Mouse (Mus musculus) gastrocnemius, adult 18-20 months (tissue): ENCODE results near the gene Gm15319. TPM values are rescaled to one million over a fixed set of nuclear protein-coding genes. Genes with fewer than 3 reads are reported as not detected.
"Not testable (repeated sequence)": the region's sequence is repeated elsewhere in the genome, so short reads cannot be mapped to it uniquely, and the experiment has no call there.

Experiments
- DNase-seq: peaks from one replicate; pipeline ENCODE4 v3.0.0; 2021; ENCODE audit warnings: low spot score
- long read RNA-seq, 2 experiments: library from polyadenylated mRNA; stranded (forward); transcript quantifications; one replicate each; pipeline ENCODE4 v2.0.0; 2021
- total RNA-seq, 2 experiments: library from RNA; stranded (reverse); gene quantifications; 2 replicates each; pipeline ENCODE4 v1.2.3; 2021

Gm15319 gene
- total RNA-seq: under 1 TPM in 1 of 2 experiments, not detected in 1; 0.84 TPM
- long read RNA-seq, experiment 1: 0 reads
- long read RNA-seq, experiment 2: 0 reads

DNA sequence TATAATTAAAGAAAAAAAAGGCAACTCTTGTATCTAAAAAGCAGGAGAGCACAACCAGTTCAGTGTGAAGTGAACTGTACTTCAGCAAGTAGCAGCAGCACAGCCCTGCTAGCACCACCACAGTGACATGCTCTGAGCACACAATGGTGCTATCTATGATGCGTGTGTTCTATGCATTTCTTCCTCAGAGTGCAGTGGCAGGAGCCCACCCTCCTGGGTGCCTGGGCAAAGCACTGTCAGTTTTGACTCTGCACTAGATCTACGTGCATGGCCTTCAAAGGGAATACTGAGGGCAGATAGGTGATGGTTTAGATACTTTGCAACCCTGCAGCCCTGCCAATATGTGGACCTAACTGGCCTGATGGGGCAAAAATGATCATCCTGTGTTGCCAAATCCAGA lies at the start of gene Gm15319:
TSS of gene Gm15319 (minus strand) at position 101 of the 400 bp plus-strand sequence.
- not testable (repeated sequence) for DNase-seq

DNA sequence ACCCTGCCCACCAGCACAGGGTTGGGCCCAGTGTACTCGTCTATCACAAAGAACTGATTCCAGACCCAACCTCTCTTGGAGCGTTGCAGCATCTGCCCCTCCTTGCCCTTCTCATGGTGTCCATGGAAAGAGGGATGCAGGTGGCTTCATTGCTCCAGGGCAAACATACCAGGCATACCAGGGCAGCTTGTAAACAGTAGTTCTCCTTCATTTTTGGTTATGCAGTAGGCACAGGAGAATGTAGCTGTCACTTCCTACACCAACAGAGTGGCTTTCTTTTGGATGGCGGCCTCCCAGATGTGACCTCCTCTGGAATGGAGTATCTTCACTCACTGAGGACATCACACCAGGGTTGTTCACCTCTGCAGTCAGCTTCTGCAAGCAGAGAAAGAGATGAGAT lies 47.3 kb upstream of the Gm15319 start:
- DNase-seq: not testable (repeated sequence)

DNA sequence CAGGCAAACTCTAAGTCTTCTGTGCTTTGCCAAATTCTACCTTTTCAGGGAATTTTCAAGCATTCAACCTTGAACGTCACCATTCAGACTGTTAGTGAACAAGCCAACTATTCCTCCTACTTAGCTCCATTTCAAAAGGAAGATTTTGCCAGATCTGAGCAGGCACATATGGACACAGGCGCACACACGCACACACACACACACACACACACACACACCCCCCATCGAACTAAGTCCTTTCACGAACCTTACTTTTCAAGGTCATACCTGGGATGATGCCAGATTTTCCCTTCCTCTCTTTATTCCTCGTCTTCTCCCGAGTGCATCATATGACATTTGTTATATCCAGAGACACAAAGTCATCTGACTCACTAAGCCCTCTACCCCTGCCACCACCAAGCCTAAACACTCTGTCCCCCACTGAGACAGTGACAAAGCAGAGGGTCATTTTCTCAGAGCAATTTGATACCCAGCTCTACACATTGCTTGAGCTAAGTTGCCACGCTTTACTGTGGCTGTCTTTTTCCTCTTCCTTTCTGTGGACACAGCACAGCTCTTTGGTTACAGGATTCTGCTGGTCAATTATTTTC lies 45.5 kb upstream of the Gm15319 start:
- peak; percentile 22 for DNase-seq

GRCm38 (mm10) chr8:20389363-20389739 lies 26.3 kb upstream of the Gm15319 start:
- DNase-seq: peak; percentile 35

DNA sequence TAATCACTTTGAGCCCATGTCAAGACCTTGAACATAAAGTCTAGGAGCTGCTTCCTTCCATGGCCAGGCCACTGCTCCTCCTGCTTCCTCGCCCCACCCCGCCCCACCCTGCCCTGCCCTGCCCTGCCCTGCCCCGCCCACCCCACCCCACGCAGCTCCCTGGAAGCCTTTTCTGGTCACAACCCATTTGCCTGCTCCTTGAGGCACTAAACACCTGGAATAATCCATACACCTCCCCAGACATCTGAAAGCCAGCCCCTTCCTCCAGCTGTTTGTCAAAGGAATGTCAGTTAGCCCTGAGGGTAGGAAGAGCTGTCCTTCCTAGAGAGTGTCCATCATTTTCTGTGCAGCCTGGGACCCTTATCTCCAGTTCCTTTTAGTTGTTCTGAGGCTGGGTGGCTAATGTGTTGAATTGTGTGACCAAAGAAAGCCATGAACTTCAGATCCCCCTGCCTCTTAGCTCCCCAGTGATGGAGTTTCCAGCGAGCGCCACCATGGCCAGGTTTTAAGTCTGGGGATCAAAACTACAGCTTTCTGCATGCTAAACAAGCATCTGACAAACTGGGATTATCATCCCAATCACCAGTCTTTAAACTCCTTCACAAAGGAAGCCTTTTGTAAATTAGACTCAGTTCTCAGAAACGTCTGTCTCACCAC lies 25.8 kb upstream of the Gm15319 start:
- peak; percentile 52 for DNase-seq

DNA sequence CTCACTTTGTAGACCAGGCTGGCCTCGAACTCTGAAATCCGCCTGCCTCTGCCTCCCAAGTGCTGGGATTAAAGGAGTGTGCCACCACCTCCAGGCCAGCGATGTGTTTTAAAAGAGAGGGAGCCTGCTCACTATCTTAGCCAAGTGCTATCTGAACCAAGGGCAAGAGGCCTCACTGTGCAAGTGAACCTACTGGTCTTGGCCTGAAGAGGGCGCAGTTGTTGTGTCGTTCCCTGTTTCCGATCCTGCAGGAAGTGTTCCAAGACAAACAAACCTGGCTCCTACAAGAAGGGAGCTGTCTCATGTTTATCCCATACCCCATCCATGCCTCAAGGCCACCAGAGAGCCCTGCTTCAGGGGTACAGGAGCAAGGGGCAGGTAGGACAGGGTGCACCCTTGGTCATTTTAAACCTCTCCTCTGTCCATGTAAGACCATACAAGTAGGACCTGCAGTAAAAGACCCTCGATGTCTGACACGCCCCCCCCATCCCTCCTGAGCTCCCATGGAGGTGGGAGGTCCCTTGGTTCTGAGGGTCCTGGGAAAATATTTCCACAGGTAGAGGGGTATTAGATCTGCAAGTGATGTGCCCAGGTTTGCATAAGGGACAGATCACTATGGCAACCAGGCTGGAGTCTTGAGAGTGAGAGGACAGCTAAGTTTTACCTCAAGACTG lies 24.2 kb upstream of the Gm15319 start:
- DNase-seq: peak; percentile 24

DNA sequence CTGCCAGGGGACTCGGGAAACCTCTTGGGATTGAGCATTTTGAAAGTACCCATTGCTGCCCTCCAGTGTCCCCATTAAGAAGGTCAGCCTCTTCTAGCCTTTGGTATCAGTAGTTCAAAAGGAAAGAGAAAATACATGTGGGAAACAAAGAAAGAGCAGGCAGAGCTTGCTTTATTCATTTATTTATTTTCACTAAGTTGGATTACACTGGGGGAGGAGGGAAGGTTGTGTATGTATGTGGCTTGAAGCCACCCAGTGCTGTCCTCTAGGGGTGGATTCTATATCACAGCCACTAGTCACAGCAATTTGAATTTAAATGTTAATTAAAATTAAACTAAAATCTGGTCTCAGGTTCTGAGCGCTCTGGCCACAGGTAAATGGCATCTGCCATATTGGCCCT lies 22.0 kb upstream of the Gm15319 start:
- DNase-seq: not testable (repeated sequence)

DNA sequence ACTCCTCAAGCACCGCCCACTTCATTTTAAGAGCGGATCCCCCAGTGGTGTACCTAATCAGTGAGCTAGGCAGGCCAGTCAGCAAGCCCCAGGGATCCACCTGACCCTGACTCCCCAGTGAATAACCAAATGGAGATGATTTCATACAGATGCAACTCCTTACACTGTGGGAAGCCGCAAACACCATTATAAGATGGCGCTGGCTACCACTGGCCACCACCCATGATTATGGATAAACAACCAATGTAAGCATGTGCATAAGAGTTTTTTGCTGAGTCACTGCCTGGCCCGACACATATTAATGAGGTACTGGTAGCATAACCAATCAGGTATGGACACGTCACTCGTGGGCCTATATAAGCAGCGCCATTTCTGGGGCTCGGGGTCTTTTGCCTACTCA lies 21.1 kb upstream of the Gm15319 start:
- peak; percentile 22 for DNase-seq

- not testable (repeated sequence) for DNase-seq
Observed at GRCm38 (mm10) chr8:20382146-20382545, 19.1 kb upstream of the Gm15319 start.

DNA sequence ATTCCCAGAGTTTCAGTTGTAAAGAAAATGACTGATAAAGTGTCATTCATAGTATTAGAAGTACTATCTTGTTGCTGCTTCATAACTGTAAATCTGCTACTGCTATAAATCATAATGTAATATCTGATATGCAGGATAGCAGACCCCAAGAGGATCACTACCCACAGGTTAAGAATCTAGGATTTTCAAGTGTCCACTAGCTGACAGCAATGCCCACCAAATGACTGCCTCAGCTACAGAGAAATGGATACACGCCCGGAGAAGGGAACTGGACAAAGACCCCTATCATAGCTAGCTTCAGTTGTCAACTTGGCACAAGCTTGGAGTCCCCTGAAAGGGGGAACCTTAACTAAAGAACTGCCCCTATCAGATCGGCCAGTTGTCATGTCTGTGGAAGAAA lies 18.6 kb upstream of the Gm15319 start:
- not testable (repeated sequence) for DNase-seq

DNA sequence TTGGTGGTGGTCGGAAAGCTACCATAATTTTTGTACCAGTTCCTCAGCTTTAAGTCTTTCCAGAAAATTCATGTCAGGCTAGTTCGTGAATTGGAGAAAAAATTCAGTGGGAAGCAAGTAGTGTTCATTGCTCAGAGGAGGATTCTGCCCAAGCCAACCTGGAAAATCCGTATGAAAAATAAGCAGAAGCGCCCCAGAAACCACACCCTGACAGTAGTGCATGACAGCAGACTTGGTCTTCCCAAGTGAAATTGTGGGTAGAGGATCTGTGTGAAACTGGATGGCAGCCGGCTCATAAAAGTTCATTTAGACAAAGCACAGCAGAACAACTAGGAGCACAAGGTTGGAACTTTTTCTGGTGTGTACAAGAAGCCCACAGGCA lies 18.2 kb upstream of the Gm15319 start:
- not testable (repeated sequence) for DNase-seq

GRCm38 (mm10) chr8:20380590-20381238 lies 17.7 kb upstream of the Gm15319 start:
- not testable (repeated sequence) for DNase-seq

DNA sequence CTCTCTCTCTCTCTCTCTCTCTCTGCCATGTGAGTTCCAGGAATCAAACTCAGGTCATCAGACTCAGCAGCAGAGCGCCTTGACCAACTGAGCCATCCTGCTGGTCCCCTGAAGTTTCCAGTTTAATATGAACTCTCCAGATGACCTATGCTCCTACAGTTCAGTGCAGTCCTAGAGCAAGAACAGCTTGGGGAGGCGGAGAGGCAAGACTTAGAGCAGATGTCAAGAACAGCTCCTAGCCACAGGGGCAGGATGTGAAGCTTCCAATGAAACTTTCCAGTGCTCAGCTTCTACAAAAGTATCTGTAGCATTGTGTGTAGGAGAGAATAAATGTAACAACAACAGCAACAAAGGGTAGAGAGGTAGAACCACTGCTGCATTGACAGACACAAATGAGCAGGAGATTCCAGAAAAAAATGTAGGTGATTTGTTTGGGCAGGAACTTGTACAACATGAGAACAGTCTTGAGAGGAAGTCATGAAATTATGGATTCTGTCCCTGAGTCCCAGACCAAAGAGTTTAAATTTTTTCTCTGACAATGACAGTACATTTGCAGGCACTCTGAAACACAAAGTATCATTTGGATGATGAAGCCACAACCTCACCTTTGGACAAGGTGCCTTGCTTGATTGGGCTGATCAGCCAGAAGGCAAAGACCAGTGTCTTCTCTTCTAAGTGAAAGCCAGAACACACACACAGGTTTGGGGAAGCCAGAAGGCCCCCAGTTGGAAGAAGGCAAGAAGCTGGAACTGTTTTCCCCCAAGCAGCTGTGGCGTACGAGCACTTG lies 16.8 kb upstream of the Gm15319 start:
- peak; percentile 42 for DNase-seq

DNA sequence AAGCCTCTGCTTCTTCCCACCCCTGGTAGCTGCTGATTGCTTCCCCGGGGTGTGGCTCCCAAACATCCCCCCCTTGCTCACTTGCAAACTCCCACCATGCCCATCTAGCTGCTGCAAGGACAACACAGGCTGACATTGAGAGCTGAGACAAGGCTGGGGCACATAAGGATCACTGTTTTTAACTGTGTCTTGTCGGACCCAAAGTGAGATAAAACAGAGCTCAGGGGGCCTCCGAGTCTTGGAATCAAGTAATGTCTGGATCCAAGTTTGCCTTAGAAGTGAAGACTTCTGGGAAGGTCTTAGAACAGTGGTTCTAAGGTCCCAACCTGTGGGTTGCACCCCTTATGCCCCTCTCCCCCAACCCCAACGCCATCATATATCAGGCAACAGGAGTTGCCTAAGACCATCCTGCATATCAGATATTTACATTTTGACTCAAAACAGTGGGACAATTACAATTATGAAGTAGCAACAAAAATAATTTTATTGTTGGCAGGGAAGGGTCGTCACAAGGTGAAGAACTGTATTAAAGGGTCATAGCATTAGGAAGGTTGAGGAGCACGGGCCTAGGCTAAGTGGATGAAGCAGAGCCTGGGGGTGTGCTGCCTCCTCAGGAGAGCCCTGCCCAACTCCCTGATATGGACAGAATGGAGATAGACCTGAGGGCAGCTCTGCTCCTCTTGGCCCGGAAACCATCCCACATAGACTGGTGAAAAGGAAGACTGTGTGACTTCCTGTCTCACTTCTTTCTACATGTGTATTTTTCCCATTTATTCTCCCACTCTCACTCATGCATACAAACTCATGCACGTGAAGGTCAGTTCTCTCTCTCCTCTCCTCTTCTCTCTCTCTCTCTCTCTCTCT lies 16.0 kb upstream of the Gm15319 start:
- DNase-seq: peak; percentile 36

DNA sequence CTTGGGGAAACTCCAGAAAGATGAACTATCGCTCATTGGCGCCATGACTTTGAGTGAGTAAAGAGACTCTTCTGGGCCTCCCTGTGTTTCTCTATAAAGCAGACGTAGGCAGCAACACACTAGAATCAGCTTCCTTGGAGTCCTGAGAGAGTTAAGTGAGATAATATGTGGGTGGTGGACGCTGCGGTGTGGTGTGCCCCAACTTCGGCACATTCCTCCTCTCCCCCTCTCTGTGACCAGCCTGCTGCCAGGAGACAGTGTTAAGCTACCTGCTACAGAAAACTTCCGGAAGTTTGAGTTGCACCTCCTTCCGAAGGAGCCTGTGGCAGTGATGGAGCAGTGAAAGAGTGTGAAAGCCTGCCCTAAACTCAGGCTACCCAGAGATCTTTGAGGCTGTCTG lies 15.3 kb upstream of the Gm15319 start:
- peak; percentile 23 for DNase-seq

- not testable (repeated sequence) for DNase-seq
Observed at GRCm38 (mm10) chr8:20375698-20376097, 12.7 kb upstream of the Gm15319 start.

GRCm38 (mm10) chr8:20356386-20356785 lies 6.6 kb downstream of the Gm15319 start:
- DNase-seq: not testable (repeated sequence)

DNA sequence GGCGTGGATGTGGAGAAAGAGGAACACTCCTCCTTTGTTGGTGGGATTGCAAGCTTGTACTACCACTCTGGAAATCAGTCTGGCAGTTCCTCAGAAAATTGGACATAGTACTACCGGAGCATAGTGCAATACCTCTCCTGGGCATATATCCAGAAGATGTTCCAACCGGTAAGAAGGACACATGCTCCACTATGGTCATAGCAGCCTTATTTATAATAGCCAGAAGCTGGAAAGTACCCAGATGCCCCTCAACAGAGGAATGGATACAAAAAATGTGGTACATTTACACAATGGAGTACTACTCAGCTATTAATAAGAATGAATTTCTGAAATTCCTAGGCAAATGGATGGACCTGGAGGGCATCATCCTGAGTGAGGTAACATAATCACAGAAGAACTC lies 9.4 kb downstream of the Gm15319 start:
- DNase-seq: not testable (repeated sequence)

DNA sequence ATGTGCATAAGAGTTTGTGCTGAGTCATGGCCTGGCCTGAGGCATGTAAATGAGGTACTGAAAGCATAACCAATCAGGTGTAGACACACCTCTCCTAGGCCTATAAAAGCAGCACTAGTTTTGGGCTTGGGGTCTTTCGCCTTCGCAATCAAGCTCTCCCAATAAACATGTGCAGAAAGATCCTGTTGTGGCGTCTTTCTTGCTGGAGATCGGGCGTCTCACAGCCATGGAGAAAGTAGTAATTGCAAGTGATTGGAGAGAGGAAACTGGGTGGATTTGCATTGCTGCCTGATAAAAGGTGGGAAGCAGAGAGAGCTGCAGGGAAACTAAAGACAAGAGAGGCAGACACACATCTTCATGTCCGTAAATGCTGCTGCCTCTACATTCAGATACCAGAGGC lies 60.3 kb downstream of the Gm15319 start:
- DNase-seq: not testable (repeated sequence)

DNA sequence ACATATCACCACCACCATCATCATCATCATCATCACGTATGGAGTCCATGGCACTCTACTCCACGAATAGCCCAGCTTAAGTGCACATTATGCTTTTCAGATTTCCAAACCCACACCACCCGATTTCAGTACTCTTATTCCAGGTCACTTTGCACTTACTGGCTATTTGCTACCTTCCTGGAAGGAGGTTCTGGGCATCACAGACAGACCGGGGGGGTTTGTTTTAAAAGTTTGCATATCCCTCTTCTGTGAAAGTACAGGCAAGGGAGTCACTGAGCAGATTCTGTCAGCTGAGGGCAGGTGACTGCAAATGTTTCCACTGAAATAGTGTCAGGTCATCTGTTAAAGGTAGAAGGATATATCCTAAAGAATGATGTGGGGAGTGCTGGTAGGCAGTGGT lies 63.0 kb downstream of the Gm15319 start:
- not testable (repeated sequence) for DNase-seq
